Mouse (Mus musculus) hindbrain, embryonic 13.5 days (tissue): ENCODE measurements around the gene Igbp1. TPM values are rescaled to one million over a fixed set of nuclear protein-coding genes. Genes with fewer than 3 reads are reported as not detected.

Experiments used
- ATAC-seq: fragments of 200-750 bp; cut with Nextera tagmentation; 2 replicates; pipeline ENCODE4 v1.8.0; 2017; ENCODE audit warnings: moderate TSS enrichment; ENCODE audit not compliant: low FRiP score
- H3K27ac ChIP-seq: fragments of 300-500 bp; sonication (generic); 2 replicates; pipeline ENCODE4 v1.5.1; 2015; ENCODE audit warnings: inconsistent platforms, mild to moderate bottlenecking, moderate library complexity
- H3K27me3 ChIP-seq: fragments of 300-500 bp; sonication (generic); 2 replicates; pipeline ENCODE4 v1.6.1; 2015; ENCODE audit warnings: mild to moderate bottlenecking, inconsistent platforms
- H3K36me3 ChIP-seq: fragments of 300-500 bp; sonication (generic); 2 replicates; pipeline ENCODE4 v1.6.1; 2015; ENCODE audit warnings: mild to moderate bottlenecking, inconsistent platforms
- H3K4me1 ChIP-seq: fragments of 300-500 bp; sonication (generic); replicated peaks from 2 replicates; pipeline ENCODE4 v1.6.1; 2015; ENCODE audit warnings: inconsistent platforms
- H3K4me2 ChIP-seq: fragments of 300-500 bp; sonication (generic); 2 replicates; pipeline ENCODE4 v1.6.1; 2015; ENCODE audit warnings: inconsistent platforms, mild to moderate bottlenecking, moderate library complexity
- H3K4me3 ChIP-seq: fragments of 300-500 bp; sonication (generic); 2 replicates; pipeline ENCODE4 v1.5.1; 2015; ENCODE audit warnings: mild to moderate bottlenecking, inconsistent platforms
- H3K9ac ChIP-seq: fragments of 300-500 bp; sonication (generic); 2 replicates; pipeline ENCODE4 v1.6.1; 2015; ENCODE audit warnings: mild to moderate bottlenecking, inconsistent platforms
- H3K9me3 ChIP-seq: fragments of 300-500 bp; sonication (generic); 2 replicates; pipeline ENCODE4 v1.6.1; 2016; ENCODE audit warnings: inconsistent platforms
- WGBS: fragments of 180-500 bp; shearing (Covaris S2); methylation state at CpG from one replicate; pipeline ENCODE4 v1.1.7; 2015; 5-methylcytosine and 5-hydroxymethylcytosine counted together
- polyA plus RNA-seq: library from polyadenylated mRNA; unstranded; fragments of >200 nt; fragmentation: Nextera tagmentation; extraction: Ambion mirVana; gene quantifications from 2 replicates; pipeline ENCODE4 v1.2.1, GENCODE M21; 2015

The Igbp1 gene
- polyA plus RNA-seq, 1 experiment from 2014 or later = 28.1 TPM

GRCm38 (mm10) chrX:100517626-100518025, 23.5 kb downstream of the Igbp1 start:
- Histone ChIP-seq H3K4me2 (no peak overlapping the region), H3K36me3 (peaks cover 18% of the 10 kb centered on the region; the same call in 1 of the 2 replicates), H3K4me1 (no peaks in the 10 kb centered on the region), H3K9ac (no peak overlapping the region), H3K9me3 (no peaks in the 10 kb centered on the region), H3K27me3 (0 out of 2 replicates have a peak, but pooled peaks cover 2% of the 10 kb centered on the region), H3K27ac (no peak overlapping the region), H3K4me3 (no peak overlapping the region)
- 88% methylated on average over 6 of the region's 6 CpGs for WGBS
- no peak for ATAC-seq

- 0 out of 2 replicates have a peak, but pooled peaks cover 2% of the 10 kb centered on the region for H3K27me3 ChIP-seq
- peaks cover 18% of the 10 kb centered on the region; the same call in 1 of the 2 replicates for H3K36me3 ChIP-seq
- H3K9me3 ChIP-seq = no peaks in the 10 kb centered on the region
- ATAC-seq = no peak
- no peak overlapping the region for H3K9ac ChIP-seq
- no peak overlapping the region for H3K4me2 ChIP-seq
- no peak overlapping the region for H3K27ac ChIP-seq
- H3K4me1 ChIP-seq = no peaks in the 10 kb centered on the region
- WGBS = 96% methylated on average over 2 of the region's 2 CpGs
- H3K4me3 ChIP-seq = no peak overlapping the region
These were observed 24.4 kb downstream of the Igbp1 start for GRCm38 (mm10) chrX:100518532-100518931.

DNA sequence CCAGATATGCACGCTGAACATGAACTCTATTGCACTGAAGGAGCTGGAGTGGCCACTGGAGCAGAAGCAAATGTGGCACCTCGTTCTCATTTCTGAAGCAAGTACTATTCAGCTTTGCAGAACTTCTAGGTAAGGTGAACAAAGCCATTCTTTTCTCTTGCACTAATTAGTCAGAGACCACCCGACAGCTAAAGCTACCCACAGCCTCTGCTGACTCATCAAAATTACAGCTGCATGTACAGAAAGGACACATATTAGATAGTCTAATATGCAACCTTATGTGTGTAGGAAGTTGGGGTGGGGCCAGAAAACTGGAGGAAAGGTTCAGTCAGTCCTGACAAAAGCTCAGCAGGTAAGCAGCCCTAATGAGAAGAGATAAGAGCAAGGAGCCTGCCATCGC, 30.4 kb downstream of the Igbp1 start, which contains the start of gene Dgat2l6:
Gene Dgat2l6, plus strand, starts transcription at position 368 of the 400 bp plus-strand sequence.
- no peaks in the 10 kb centered on the region for H3K9me3 ChIP-seq
- H3K27ac ChIP-seq = no peak within 1 kb of the TSS
- H3K4me2 ChIP-seq = no peak within 1 kb of the TSS
- 90% methylated on average over 4 of the region's 4 CpGs for WGBS
- no peaks in the 10 kb centered on the region for H3K4me1 ChIP-seq
- no peak within 1 kb of the TSS for H3K4me3 ChIP-seq
- no peak within 1 kb of the TSS for H3K9ac ChIP-seq
- H3K27me3 ChIP-seq = no peaks in the 10 kb centered on the region
- no peaks in the 10 kb centered on the region for H3K36me3 ChIP-seq
- no peak for ATAC-seq

DNA sequence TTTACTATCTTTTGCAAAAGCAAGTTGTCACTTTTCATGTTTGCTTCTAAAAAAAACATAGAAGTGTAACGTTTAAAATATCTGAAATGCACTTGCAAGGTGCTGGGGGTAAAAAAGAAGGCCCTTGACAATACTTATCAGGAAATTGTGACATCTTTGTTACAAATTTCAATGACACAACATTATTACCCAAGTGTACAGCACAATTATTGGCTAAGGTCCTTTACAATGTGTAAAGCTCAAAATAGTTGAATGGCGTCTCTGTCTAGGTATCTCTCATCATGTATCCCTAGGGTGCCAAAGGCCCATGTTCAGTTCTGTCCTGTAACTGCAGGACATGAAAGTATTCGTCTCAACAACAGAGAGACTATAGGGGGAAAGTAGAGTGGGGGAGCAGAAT, 61.9 kb downstream of the Igbp1 start:
- 89% methylated on average over 3 of the region's 3 CpGs for WGBS
- H3K9me3 ChIP-seq = no peaks in the 10 kb centered on the region
- no peak overlapping the region for H3K4me3 ChIP-seq
- H3K27me3 ChIP-seq = 0 out of 2 replicates have a peak, but pooled peaks cover 6% of the 10 kb centered on the region
- H3K9ac ChIP-seq = no peak overlapping the region
- no peaks in the 10 kb centered on the region for H3K4me1 ChIP-seq
- no peak overlapping the region for H3K27ac ChIP-seq
- no peak for ATAC-seq
- no peaks in the 10 kb centered on the region for H3K36me3 ChIP-seq
- H3K4me2 ChIP-seq = no peak overlapping the region

- no peak overlapping the region for H3K4me2 ChIP-seq
These were observed 71.6 kb downstream of the Igbp1 start for GRCm38 (mm10) chrX:100565696-100566095.

More at GRCm38 (mm10) chrX:100565696-100566095, 71.6 kb downstream of the Igbp1 start:
- no peaks in the 10 kb centered on the region for H3K27me3 ChIP-seq
- WGBS = 87% methylated on average over 3 of the region's 3 CpGs
- H3K4me3 ChIP-seq = no peak overlapping the region
- no peaks in the 10 kb centered on the region for H3K9me3 ChIP-seq
- no peaks in the 10 kb centered on the region for H3K36me3 ChIP-seq
- no peak overlapping the region for H3K27ac ChIP-seq
- no peaks in the 10 kb centered on the region for H3K4me1 ChIP-seq
- no peak for ATAC-seq
- H3K9ac ChIP-seq = no peak overlapping the region

Other genes starting within 250 kb of the Igbp1 start
- gene Otud6a, start 65.3 kb upstream of the Igbp1 start, polyA plus RNA-seq = not detected in 2 replicates
- 0.10 and 0.23 TPM in 2 replicates for gene Awat2, start 51.6 kb upstream of the Igbp1 start, polyA plus RNA-seq
- gene Dgat2l6, start 30.5 kb downstream of the Igbp1 start, polyA plus RNA-seq = 0.04 TPM in 1 of 2 replicates, not detected in the other
- not detected in 2 replicates for gene Awat1, start 78.0 kb downstream of the Igbp1 start, polyA plus RNA-seq
- not detected in 2 replicates for gene P2ry4, start 100.6 kb downstream of the Igbp1 start, polyA plus RNA-seq
- gene Arr3, start 111.2 kb downstream of the Igbp1 start, polyA plus RNA-seq = 0.25 and 0.73 TPM in 2 replicates
- 6.5 and 7.1 TPM in 2 replicates for gene Kif4, start 131.4 kb downstream of the Igbp1 start, polyA plus RNA-seq
- 118 and 122 TPM in 2 replicates for gene Pdzd11, start 132.3 kb downstream of the Igbp1 start, polyA plus RNA-seq
- 31.3 and 32.8 TPM in 2 replicates for gene Gdpd2, start 235.6 kb downstream of the Igbp1 start, polyA plus RNA-seq